Mouse (Mus musculus) limb, embryonic 13.5 days (tissue): ENCODE results near the gene Cyp2a12. TPM values are rescaled to one million over a fixed set of nuclear protein-coding genes. Genes with fewer than 3 reads are reported as not detected.

Experiments used
- polyA plus RNA-seq: library from polyadenylated mRNA; unstranded; fragments of >200 nt; fragmentation: Nextera tagmentation; extraction: Ambion mirVana; gene quantifications from 2 replicates; pipeline ENCODE4 v1.2.1, GENCODE M21; 2015

Cyp2a12 gene
- polyA plus RNA-seq, 1 experiment from 2014 or later: not detected

Other genes with a start within 250 kb of the Cyp2a12 start
- gene Cyp2g1, start 220.2 kb upstream of the Cyp2a12 start, polyA plus RNA-seq: not detected in 2 replicates
- not detected in 2 replicates for gene Cyp2a5, start 193.8 kb upstream of the Cyp2a12 start, polyA plus RNA-seq
- gene Cyp2a22, start 89.7 kb upstream of the Cyp2a12 start, polyA plus RNA-seq: not detected in 2 replicates
- gene Cyp2f2, start 90.8 kb downstream of the Cyp2a12 start, polyA plus RNA-seq: not detected in 2 replicates
- 0.33 TPM in 1 of 2 replicates, not detected in the other for gene Cyp2t4, start 124.6 kb downstream of the Cyp2a12 start, polyA plus RNA-seq
- gene Egln2, start 137.7 kb downstream of the Cyp2a12 start, polyA plus RNA-seq: 74.3 and 76.0 TPM in 2 replicates
- gene Rab4b, start 149.8 kb downstream of the Cyp2a12 start, polyA plus RNA-seq: 69.4 and 71.7 TPM in 2 replicates
- gene Gm21983, start 152.0 kb downstream of the Cyp2a12 start, polyA plus RNA-seq: 2.6 and 4.5 TPM in 2 replicates
- gene Mia, start 152.1 kb downstream of the Cyp2a12 start, polyA plus RNA-seq: 126 and 145 TPM in 2 replicates
- gene BC024978, start 166.7 kb downstream of the Cyp2a12 start, polyA plus RNA-seq: 3.6 TPM in 2 replicates
- gene Snrpa, start 167.2 kb downstream of the Cyp2a12 start, polyA plus RNA-seq: 285 TPM in 2 replicates
- gene Itpkc, start 199.6 kb downstream of the Cyp2a12 start, polyA plus RNA-seq: 6.6 and 7.2 TPM in 2 replicates
- 17.7 and 18.5 TPM in 2 replicates for gene Coq8b, start 203.9 kb downstream of the Cyp2a12 start, polyA plus RNA-seq
- 32.3 and 34.1 TPM in 2 replicates for gene Numbl, start 229.4 kb downstream of the Cyp2a12 start, polyA plus RNA-seq